Comparison of ENCODE assay signal across 12 mouse cellular contexts in genomic region chr4:41205751-41206150, GRCm38 (mm10).
DNase-seq lines count a peak whose midpoint lies in the region.
"Had no signal": no experiment of that assay in that cellular context is flagged by ENCODE, and none has a peak within 500 bp of the region (broad histone marks: within the 10 kb centered on the region; RNA-seq: fewer than 3 reads in every experiment).

No protein-coding gene starts in this region.

- DNase-seq in adrenal gland, adult 2 months: peak; percentile 63
- DNase-seq in adrenal gland, postnatal 4 days (ENCODE audit: low spot score in 2 of 2): no peak
- peak; percentile 35 to 51 for DNase-seq in adrenal gland, postnatal 36 days
- no peak for DNase-seq in adrenal gland, adult 8-10 months
- DNase-seq: adrenal gland, postnatal 10 days; cerebellum, adult 11 months; cerebellum, adult 18-20 months; cerebellum, adult 8-10 months; cerebellum, adult 9-11 months; cerebellum, postnatal 14 days; cerebellum, postnatal 36 days; embryo, embryonic 11 days had no signal

Comparison
In these comparisons a context has a peak if more than half of its experiments do, and no peak if none do; other contexts are left out.
1. DNase-seq: peak in adrenal gland, adult 2 months (single experiment) and adrenal gland, postnatal 36 days (2 of 2); none in adrenal gland, postnatal 4 days (0 of 2) and adrenal gland, adult 8-10 months (single experiment).